Mouse (Mus musculus): ENCODE results near the gene Rad9b. TPM values are rescaled to one million over a fixed set of nuclear protein-coding genes. Genes with fewer than 3 reads are reported as not detected.
A peak's percentile ranks its signal among the peaks of the same experiment; 100 is the strongest.
"Not testable (repeated sequence)": the region's sequence is repeated elsewhere in the genome, so short reads cannot be mapped to it uniquely, and the experiment has no call there.

Gene Rad9b
- polyA plus RNA-seq, 1 experiment from 2014 or later: 21.0 TPM

DNA sequence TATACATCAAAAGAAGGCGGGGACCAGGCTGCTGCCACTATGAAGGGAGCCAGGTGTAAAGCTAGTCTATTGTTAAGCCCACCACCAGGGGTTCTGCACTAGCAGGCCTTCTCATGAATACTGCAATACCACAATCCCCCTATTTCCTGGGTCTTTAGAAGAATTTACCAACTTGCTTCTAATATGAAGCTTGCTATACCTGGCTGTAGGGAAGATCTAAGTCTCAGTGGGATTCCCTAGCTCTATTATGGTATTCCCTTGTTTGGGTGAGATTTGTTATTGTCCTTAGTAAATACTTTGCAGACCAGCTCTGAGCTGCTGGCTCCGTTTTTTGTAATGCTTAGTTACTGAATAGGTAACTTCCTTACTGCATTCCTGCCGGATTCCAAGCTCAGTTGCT lies 35.1 kb downstream of the Rad9b start:
- H3K9me3 ChIP-seq; H3K4me1 ChIP-seq (replicated peaks); H3K4me2 ChIP-seq; H3K27me3 ChIP-seq; H3K27ac ChIP-seq; H3K4me3 ChIP-seq; ATAC-seq (ENCODE audit: low FRiP score); H3K9ac ChIP-seq: not testable (repeated sequence)
- H3K36me3 ChIP-seq: peaks cover 50% of the 10 kb centered on the region
- WGBS: 82% methylated on average over 3 of the region's 3 CpGs

DNA sequence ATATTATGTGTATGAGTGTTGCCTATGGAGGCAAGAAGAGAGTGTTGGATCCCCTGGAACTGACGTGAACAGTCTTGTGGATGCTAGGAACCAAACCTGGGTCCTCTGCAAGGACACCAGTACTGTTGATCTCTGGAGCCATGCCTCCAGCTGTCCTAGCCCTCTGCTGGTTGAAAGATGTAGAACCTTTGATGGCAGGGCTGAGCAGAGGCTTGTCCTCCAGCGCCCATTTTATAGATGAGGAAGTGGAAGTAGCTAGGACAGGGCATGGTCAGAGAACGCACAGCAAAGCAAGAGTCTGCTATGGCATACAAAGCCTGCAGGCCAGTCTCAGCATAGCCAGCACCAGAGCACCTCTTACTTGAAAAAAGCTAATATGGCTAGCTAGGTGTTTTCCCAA lies 35.9 kb downstream of the Rad9b start:
- Histone ChIP-seq H3K4me3 (no peak overlapping the region), H3K36me3 (peaks cover 55% of the 10 kb centered on the region), H3K9ac (no peak overlapping the region), H3K4me2 (no peak overlapping the region), H3K4me1 (replicated peaks) (peaks cover 6% of the 10 kb centered on the region), H3K9me3 (no peaks in the 10 kb centered on the region), H3K27me3 (no peaks in the 10 kb centered on the region), H3K27ac (no peak overlapping the region)
- no peak for ATAC-seq (ENCODE audit: low FRiP score)
- 73% methylated on average over 3 of the region's 3 CpGs for WGBS

DNA sequence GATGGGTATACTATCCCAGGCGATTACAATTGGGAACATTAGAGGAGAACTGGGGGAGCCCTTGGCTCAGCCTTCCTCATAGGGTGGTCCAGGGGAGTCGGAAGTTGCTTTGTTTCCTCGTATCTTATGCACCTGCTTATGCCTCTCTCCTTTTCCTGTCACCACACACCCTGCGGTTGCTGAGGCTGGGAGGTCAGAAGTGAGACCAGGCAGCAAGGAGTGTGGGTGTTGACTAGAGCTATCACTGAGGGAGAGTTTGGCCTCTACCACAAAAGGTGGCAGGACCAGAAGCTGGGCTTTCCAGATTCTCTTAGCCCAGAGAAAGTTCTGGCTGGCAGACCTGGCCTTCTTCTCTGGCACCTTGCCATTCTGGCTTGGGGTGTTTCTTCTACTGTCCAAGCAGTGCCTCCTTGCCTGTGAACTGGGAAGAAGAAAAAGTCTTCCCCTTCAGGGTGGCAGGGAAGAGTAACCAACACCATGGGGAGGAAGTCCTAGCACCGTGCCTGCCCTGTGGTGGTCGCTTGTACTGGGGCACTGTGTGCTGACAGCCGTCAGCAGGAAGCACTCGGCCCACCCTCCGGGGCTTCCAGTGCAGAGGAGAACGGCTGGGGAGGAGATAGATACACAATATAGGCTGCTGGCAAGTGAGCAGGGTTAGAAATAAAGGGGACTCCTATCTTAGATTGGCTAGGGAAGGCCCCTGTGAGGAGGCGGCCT lies 36.5 kb downstream of the Rad9b start:
- Histone ChIP-seq H3K36me3 (peaks cover 55% of the 10 kb centered on the region), H3K27ac (no peak overlapping the region), H3K4me1 (replicated peaks) (peaks cover 11% of the 10 kb centered on the region), H3K4me2 (no peak overlapping the region), H3K4me3 (no peak overlapping the region), H3K27me3 (no peaks in the 10 kb centered on the region), H3K9me3 (no peaks in the 10 kb centered on the region), H3K9ac (no peak overlapping the region)
- no peak for ATAC-seq (ENCODE audit: low FRiP score)
- WGBS: 80% methylated on average over 11 of the region's 11 CpGs

DNA sequence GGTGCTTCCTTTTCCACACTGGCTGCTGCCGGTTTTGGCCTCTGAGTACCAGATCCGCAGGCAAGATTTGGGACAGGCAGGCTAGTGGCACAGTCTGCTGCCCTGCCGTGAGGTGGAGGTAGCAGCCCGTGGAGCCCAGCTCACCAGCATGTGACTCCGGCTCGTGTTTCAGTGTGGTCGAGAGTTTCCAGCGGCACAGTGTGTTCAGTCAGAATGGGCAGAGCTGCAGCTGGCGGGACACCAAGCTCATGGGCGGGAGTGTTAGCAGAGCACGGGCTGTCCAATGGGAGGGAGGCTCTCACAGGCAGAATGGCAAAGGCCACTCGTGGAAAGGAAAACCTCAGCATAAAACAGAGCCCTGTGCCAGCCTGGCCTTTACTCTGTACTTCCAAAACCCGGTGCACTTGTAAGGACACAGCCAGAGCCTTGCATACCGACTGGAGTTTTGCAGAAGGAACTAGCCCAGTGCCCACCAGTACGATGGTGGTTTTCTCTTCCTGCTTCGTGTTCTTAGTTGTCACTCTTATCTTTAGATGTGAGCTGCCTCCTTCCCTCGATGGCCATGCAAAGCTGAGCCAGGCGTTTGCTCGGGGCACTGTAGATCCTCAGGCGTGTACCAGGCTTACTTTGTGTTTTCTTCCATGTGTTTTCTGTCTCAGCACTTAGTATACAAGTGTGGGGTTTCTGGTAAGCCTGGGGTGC lies 38.9 kb downstream of the Rad9b start:
- no peak overlapping the region for H3K4me3 ChIP-seq
- no peak for ATAC-seq (ENCODE audit: low FRiP score)
- no peak overlapping the region for H3K4me2 ChIP-seq
- H3K9me3 ChIP-seq: no peaks in the 10 kb centered on the region
- no peak overlapping the region for H3K27ac ChIP-seq
- H3K27me3 ChIP-seq: no peaks in the 10 kb centered on the region
- 82% methylated on average over 20 of the region's 20 CpGs for WGBS
- no peak overlapping the region for H3K9ac ChIP-seq
- H3K4me1 ChIP-seq (replicated peaks): peaks cover 21% of the 10 kb centered on the region
- H3K36me3 ChIP-seq: peaks cover 51% of the 10 kb centered on the region

DNA sequence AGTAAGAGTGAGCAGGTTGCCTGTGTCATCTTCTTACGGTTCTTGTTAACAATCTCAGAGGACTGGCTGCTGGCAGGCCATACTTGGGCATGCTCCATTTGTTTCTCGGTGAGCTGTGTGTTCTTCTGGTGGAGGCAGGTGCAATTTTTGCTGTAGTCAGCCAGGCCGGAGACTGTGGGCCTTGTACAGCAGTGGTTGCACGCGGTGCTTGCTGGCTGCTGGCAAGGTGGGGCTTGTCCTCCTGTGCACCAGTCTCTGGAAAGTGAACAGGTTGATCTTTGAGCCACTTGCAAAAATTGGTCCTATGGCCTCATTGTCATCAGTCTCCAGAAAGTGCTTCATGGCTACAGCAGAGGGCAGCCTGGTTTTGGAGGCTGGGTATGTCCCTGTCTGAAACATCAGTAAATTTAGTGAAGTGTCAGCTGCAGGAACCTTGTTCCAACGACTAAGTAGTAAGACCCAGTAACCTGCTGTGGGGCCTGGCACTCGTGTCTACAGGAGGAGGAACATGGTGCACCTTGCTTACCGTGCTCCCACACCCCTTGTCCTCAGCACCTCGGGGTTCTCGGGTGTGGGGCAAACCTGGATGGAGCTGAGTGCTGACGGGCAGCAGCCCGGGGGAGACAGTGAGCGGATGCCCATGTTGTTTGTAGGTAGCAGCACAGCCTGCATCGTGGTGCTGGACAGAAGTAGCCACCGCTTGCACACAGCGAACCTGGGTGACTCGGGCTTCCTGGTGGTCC lies 40.9 kb downstream of the Rad9b start:
- peaks cover 21% of the 10 kb centered on the region for H3K4me1 ChIP-seq (replicated peaks)
- H3K4me3 ChIP-seq: no peak overlapping the region
- no peaks in the 10 kb centered on the region for H3K27me3 ChIP-seq
- H3K4me2 ChIP-seq: no peak overlapping the region
- no peak for ATAC-seq (ENCODE audit: low FRiP score)
- 88% methylated on average over 17 of the region's 17 CpGs for WGBS
- peaks cover 48% of the 10 kb centered on the region for H3K36me3 ChIP-seq
- H3K9ac ChIP-seq: no peak overlapping the region
- no peaks in the 10 kb centered on the region for H3K9me3 ChIP-seq
- peak overlapping the region; percentile 49; the same call in 1 of the 2 replicates for H3K27ac ChIP-seq

DNA sequence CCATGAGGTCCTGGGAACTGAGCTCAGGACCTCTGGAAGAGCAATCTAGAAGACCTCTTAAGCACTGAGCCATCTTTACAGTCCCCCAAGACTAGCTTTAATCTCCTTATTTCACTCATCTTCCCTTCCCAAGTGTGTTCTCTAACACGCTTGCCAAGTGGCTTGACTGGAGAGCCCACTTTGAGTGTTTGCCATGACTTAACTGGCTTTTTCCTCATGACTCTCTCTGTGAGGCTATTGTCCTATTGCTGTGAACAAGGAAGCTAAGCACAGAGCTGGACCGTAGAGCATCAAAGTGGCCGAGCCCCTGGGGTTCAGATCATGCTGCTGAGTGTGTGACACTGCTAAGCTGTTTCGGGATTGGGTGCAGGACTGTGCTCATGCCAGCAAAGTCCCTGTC lies 41.7 kb downstream of the Rad9b start:
- H3K36me3 ChIP-seq: peaks cover 46% of the 10 kb centered on the region
- no peak overlapping the region for H3K4me2 ChIP-seq
- ATAC-seq (ENCODE audit: low FRiP score): no peak
- H3K4me3 ChIP-seq: no peak overlapping the region
- H3K9me3 ChIP-seq: no peaks in the 10 kb centered on the region
- peaks cover 21% of the 10 kb centered on the region for H3K4me1 ChIP-seq (replicated peaks)
- WGBS: 88% methylated on average over 4 of the region's 4 CpGs
- peak overlapping the region; percentile 49; the same call in 1 of the 2 replicates for H3K27ac ChIP-seq
- no peaks in the 10 kb centered on the region for H3K27me3 ChIP-seq
- no peak overlapping the region for H3K9ac ChIP-seq

DNA sequence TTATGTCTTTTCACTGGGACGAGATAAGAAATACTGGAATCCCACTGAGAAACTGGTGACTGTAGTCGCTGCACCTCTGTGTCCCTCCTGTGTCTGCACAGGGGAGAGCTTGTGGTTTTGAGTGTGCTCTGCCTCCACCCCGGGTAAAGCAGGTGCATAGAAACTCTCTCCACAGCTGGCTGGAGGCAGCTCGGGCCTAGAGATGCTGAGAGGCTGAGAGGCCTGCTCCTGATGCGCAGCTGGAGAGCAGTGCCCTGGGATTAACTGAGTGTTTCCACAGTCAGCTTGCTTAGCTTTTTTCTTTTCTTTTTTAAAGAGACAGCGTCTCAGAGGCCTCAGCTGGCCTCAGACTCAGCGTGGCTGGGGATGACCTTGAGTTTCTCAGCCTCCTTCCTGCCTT lies 42.3 kb downstream of the Rad9b start:
- H3K9me3 ChIP-seq: no peaks in the 10 kb centered on the region
- H3K36me3 ChIP-seq: peaks cover 39% of the 10 kb centered on the region
- H3K4me1 ChIP-seq (replicated peaks): peaks cover 21% of the 10 kb centered on the region
- no peaks in the 10 kb centered on the region for H3K27me3 ChIP-seq
- peak overlapping the region; percentile 49; the same call in 1 of the 2 replicates for H3K27ac ChIP-seq
- no peak overlapping the region for H3K4me2 ChIP-seq
- 61% methylated on average over 7 of the region's 7 CpGs for WGBS
- no peak overlapping the region; the same call in 1 of the 2 replicates for H3K9ac ChIP-seq
- no peak overlapping the region for H3K4me3 ChIP-seq
- no peak for ATAC-seq (ENCODE audit: low FRiP score)

DNA sequence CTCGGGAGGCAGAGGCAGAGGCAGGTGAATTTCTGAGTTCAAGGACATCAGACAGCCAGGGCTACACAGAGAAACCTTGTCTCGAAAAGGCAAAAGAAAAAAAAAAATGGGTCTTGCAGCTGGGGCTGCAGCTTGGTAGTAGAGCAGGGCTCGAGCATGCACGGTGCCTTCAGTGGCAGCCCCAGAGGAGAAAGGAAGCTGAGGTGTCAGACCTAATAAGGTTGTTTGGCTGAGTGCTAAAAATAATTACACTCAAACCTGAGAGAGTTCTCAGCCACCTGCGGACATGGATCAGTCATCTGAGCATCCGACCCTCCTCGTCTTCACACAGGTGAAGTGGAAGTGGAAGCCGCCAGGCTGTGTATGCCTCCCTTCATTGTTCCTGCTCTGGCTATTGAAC lies 43.3 kb downstream of the Rad9b start:
- H3K9me3 ChIP-seq: no peaks in the 10 kb centered on the region
- peaks cover 35% of the 10 kb centered on the region for H3K36me3 ChIP-seq
- H3K4me1 ChIP-seq (replicated peaks): peaks cover 21% of the 10 kb centered on the region
- no peak overlapping the region for H3K27ac ChIP-seq
- no peak overlapping the region for H3K9ac ChIP-seq
- WGBS: 85% methylated on average over 8 of the region's 8 CpGs
- no peaks in the 10 kb centered on the region for H3K27me3 ChIP-seq
- H3K4me3 ChIP-seq: no peak overlapping the region
- ATAC-seq (ENCODE audit: low FRiP score): no peak
- H3K4me2 ChIP-seq: no peak overlapping the region

DNA sequence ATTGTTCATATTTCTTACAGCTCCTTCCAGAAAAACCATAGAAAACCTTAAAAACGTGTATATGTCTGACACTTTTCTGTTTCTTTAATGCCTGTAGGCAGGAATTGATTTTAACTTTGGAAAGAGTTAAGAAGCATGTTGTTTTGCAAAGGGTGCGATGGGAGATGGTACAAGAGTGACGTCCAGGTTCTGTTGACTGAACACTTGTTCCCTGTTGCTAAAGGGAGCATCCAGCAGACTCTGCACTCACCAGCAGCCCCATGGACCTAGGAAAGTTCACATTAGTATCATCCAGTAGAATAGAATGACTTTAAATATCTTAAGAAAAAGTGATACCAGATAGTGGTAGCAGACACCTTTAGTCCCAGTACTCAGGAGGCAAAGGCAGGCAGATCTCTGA lies 47.5 kb downstream of the Rad9b start:
- H3K27me3 ChIP-seq: no peaks in the 10 kb centered on the region
- peaks cover 31% of the 10 kb centered on the region for H3K4me1 ChIP-seq (replicated peaks)
- 93% methylated on average over 3 of the region's 3 CpGs for WGBS
- H3K9ac ChIP-seq: no peak overlapping the region
- no peak overlapping the region for H3K4me3 ChIP-seq
- no peaks in the 10 kb centered on the region for H3K9me3 ChIP-seq
- no peak for ATAC-seq (ENCODE audit: low FRiP score)
- no peak overlapping the region for H3K27ac ChIP-seq
- H3K36me3 ChIP-seq: peaks cover 12% of the 10 kb centered on the region
- no peak overlapping the region for H3K4me2 ChIP-seq

DNA sequence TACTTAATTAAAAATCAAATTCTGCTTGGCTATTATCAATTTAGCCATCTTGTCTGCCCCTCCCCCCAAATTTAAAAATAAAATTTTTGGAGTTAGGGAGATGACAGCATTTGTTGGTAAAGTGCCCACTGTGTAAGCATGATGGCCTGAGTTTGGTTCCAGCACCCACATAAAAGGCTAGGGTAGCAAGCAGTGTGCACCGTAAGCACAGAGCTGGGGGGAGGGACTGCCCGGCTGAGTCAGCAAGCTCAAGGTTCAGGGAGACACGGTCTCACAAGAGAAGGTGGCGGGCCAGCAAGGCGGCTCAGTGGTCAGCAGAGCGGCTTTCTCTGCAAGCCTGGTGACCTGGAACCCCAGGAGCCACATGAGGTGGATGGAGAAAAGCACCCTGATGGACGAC lies 48.6 kb downstream of the Rad9b start:
- peaks cover 30% of the 10 kb centered on the region for H3K4me1 ChIP-seq (replicated peaks)
- no peak overlapping the region for H3K27ac ChIP-seq
- WGBS: 91% methylated on average over 7 of the region's 7 CpGs
- peaks cover 5% of the 10 kb centered on the region for H3K36me3 ChIP-seq
- H3K9ac ChIP-seq: no peak overlapping the region
- ATAC-seq (ENCODE audit: low FRiP score): no peak
- no peak overlapping the region for H3K4me2 ChIP-seq
- H3K9me3 ChIP-seq: no peaks in the 10 kb centered on the region
- H3K27me3 ChIP-seq: no peaks in the 10 kb centered on the region
- H3K4me3 ChIP-seq: no peak overlapping the region

DNA sequence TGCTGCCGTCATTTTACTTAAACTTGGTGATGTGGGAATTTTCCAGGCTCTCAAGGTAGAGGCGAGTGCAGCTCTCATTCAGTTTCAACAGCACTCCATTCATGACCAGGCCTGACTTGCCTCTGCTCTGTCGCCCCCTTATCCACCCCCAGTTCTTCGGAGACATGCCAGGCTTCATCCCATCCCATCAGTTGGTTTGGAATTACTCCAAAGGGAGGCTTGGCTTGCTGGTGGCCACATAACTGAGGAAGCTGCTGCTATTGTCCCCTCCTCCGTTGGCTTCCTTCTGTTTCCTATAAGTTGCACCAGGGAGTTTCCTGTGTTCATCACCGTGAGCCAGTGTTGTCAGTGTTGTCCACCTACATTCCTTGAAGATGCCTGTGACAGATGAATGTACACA lies 49.5 kb downstream of the Rad9b start:
- WGBS: 81% methylated on average over 6 of the region's 6 CpGs
- Histone ChIP-seq H3K4me3 (no peak overlapping the region), H3K4me2 (no peak overlapping the region), H3K9me3 (no peaks in the 10 kb centered on the region), H3K27ac (no peak overlapping the region), H3K36me3 (peaks cover 2% of the 10 kb centered on the region), H3K9ac (no peak overlapping the region), H3K27me3 (no peaks in the 10 kb centered on the region), H3K4me1 (replicated peaks) (peaks cover 30% of the 10 kb centered on the region)
- ATAC-seq (ENCODE audit: low FRiP score): no peak

DNA sequence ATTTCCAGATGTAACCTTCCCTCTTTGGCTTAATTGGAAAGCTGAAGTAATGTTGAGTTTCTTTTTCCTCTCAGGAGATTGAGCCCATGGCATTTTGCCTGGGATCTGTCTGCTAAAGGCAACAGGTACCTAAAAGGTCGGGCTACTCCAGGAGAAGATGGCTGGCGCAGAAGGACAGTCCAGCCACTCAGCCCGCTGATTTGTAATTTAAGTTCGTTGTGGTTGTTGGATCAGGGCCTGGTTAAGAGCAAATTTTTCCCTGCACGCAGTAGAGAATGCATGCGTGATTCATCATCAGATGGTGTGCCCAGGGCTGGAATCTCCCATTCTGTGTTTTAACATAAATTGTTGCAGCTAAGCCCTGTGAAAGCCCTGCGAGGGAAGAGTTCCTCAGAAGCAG lies 50.1 kb downstream of the Rad9b start:
- Histone ChIP-seq H3K9me3 (no peaks in the 10 kb centered on the region), H3K4me3 (no peak overlapping the region), H3K27me3 (no peaks in the 10 kb centered on the region), H3K4me2 (no peak overlapping the region), H3K36me3 (no peaks in the 10 kb centered on the region; the same call in 1 of the 2 replicates), H3K4me1 (replicated peaks) (peaks cover 30% of the 10 kb centered on the region), H3K27ac (peak overlapping the region; percentile 15; the same call in 1 of the 2 replicates), H3K9ac (no peak overlapping the region)
- 92% methylated on average over 7 of the region's 7 CpGs for WGBS
- no peak for ATAC-seq (ENCODE audit: low FRiP score)
